Mouse (Mus musculus) kidney, adult 11 months (tissue): ENCODE results near the gene Mroh2a.
A peak's percentile ranks its signal among the peaks of the same experiment; 100 is the strongest.

ENCODE experiments used
- DNase-seq: peaks from one replicate; pipeline ENCODE4 v3.0.0; 2022

Mroh2a gene

GRCm38 (mm10) chr1:88260604-88261377, 34.0 kb downstream of the Mroh2a start:
- DNase-seq = no peak

- no peak for DNase-seq
Observed at GRCm38 (mm10) chr1:88261706-88262105, 34.9 kb downstream of the Mroh2a start.

GRCm38 (mm10) chr1:88262255-88262654, 35.5 kb downstream of the Mroh2a start:
- peak; percentile 59 for DNase-seq

- no peak for DNase-seq
Observed at GRCm38 (mm10) chr1:88262961-88263360, 36.2 kb downstream of the Mroh2a start.

- no peak for DNase-seq
Observed at GRCm38 (mm10) chr1:88263778-88264177, 37.0 kb downstream of the Mroh2a start.

GRCm38 (mm10) chr1:88264237-88264868, 37.6 kb downstream of the Mroh2a start:
- no peak for DNase-seq

- DNase-seq = no peak
Observed at GRCm38 (mm10) chr1:88264869-88265240, 38.1 kb downstream of the Mroh2a start.

- no peak for DNase-seq
Observed at GRCm38 (mm10) chr1:88266123-88266522, 39.3 kb downstream of the Mroh2a start.

GRCm38 (mm10) chr1:88267489-88267888, 40.7 kb downstream of the Mroh2a start:
- no peak for DNase-seq

GRCm38 (mm10) chr1:88268070-88268469, 41.3 kb downstream of the Mroh2a start:
- DNase-seq = no peak

- no peak for DNase-seq
Observed at GRCm38 (mm10) chr1:88269539-88270309, 42.9 kb downstream of the Mroh2a start.

- no peak for DNase-seq
Observed at GRCm38 (mm10) chr1:88272851-88273250, 46.1 kb downstream of the Mroh2a start.

- no peak for DNase-seq
Observed at GRCm38 (mm10) chr1:88273326-88273725, 46.5 kb downstream of the Mroh2a start.

GRCm38 (mm10) chr1:88273832-88274231, 47.0 kb downstream of the Mroh2a start:
- no peak for DNase-seq

GRCm38 (mm10) chr1:88274371-88275077, 47.7 kb downstream of the Mroh2a start:
- DNase-seq = no peak

GRCm38 (mm10) chr1:88275078-88275680, 48.4 kb downstream of the Mroh2a start:
- no peak for DNase-seq

- no peak for DNase-seq
Observed at GRCm38 (mm10) chr1:88275698-88276523, 49.1 kb downstream of the Mroh2a start.

GRCm38 (mm10) chr1:88276524-88277097, 49.8 kb downstream of the Mroh2a start:
- DNase-seq = no peak

GRCm38 (mm10) chr1:88277098-88277817, 50.5 kb downstream of the Mroh2a start, which contains the start of the genes Hjurp and Trpm8:
TSS of gene Hjurp (minus strand) at chr1:88277633.
TSS of gene Trpm8 (plus strand) at chr1:88277661.
- peak; percentile 100 for DNase-seq

GRCm38 (mm10) chr1:88277818-88278511, 51.2 kb downstream of the Mroh2a start:
- DNase-seq = no peak
